Mouse (Mus musculus) hindbrain, embryonic 11.5 days (tissue): Measurements from ENCODE around the gene Zfyve16. TPM values are rescaled to one million over a fixed set of nuclear protein-coding genes. Genes with fewer than 3 reads are reported as not detected.

Experiments used
- ATAC-seq: fragments of 200-750 bp; cut with Nextera tagmentation; 2 replicates; pipeline ENCODE4 v1.8.0; 2017; ENCODE audit warnings: mild to moderate bottlenecking, moderate TSS enrichment, moderate library complexity; ENCODE audit not compliant: low FRiP score
- DNase-seq: peaks from one replicate; pipeline ENCODE4 v3.0.0-alpha.2; 2015; ENCODE audit warnings: low spot score
- H3K27ac ChIP-seq: fragments of 300-500 bp; sonication (generic); 2 replicates; pipeline ENCODE4 v1.5.1; 2014; ENCODE audit warnings: mild to moderate bottlenecking, low read depth, low read length
- H3K27me3 ChIP-seq: fragments of 300-500 bp; sonication (generic); 2 replicates; pipeline ENCODE4 v1.6.1; 2014; ENCODE audit warnings: mild to moderate bottlenecking, low read length, moderate library complexity, mixed read lengths; ENCODE audit not compliant: control insufficient read depth, insufficient read depth
- H3K36me3 ChIP-seq: fragments of 300-500 bp; sonication (generic); 2 replicates; pipeline ENCODE4 v1.6.1; 2014; ENCODE audit warnings: mild to moderate bottlenecking, low read length, moderate library complexity, mixed read lengths; ENCODE audit not compliant: control insufficient read depth, insufficient read depth
- H3K4me1 ChIP-seq: fragments of 300-500 bp; sonication (generic); replicated peaks from 2 replicates; pipeline ENCODE4 v1.6.1; 2014; ENCODE audit warnings: low read length, mixed read lengths; ENCODE audit not compliant: control insufficient read depth, insufficient read depth
- H3K4me2 ChIP-seq: fragments of 300-500 bp; sonication (generic); replicated peaks from 2 replicates; pipeline ENCODE4 v1.6.1; 2014; ENCODE audit warnings: mild to moderate bottlenecking, low read depth, low read length
- H3K4me3 ChIP-seq: fragments of 300-500 bp; sonication (generic); 2 replicates; pipeline ENCODE4 v1.5.1; 2014; ENCODE audit warnings: low read depth, low read length
- H3K9ac ChIP-seq: fragments of 300-500 bp; sonication (generic); 2 replicates; pipeline ENCODE4 v1.6.1; 2014; ENCODE audit warnings: low read depth, low read length
- H3K9me3 ChIP-seq: fragments of 300-500 bp; sonication (generic); 2 replicates; pipeline ENCODE4 v1.6.1; 2016; ENCODE audit warnings: low read length; ENCODE audit not compliant: control insufficient read depth
- WGBS: fragments of 180-500 bp; shearing (Covaris S2); extraction: QIAGEN DNeasy Blood & Tissue Kit; methylation state at CpG from one replicate; pipeline ENCODE4 v1.1.7; 2014; 5-methylcytosine and 5-hydroxymethylcytosine counted together
- polyA plus RNA-seq: library from polyadenylated mRNA; unstranded; fragments of >200 nt; fragmentation: Nextera tagmentation; extraction: Ambion mirVana; gene quantifications from 2 replicates; pipeline ENCODE4 v1.2.1, GENCODE M21; 2014

Zfyve16 gene
- polyA plus RNA-seq, result 10.6 and 15.5 TPM in 2 replicates

GRCm38 (mm10) chr13:92530721-92531211 lies at the start of gene Zfyve16:
Gene Zfyve16, minus strand, starts transcription at chr13:92530868.
- peak within 1 kb of the TSS; percentile 72 for H3K4me2 ChIP-seq
- H3K36me3 ChIP-seq, result no peaks in the 10 kb centered on the region
- WGBS, result under 1% methylated on average over 46 of the region's 46 CpGs
- peak within 1 kb of the TSS; percentile 92 for H3K27ac ChIP-seq
- H3K9ac ChIP-seq, result peak within 1 kb of the TSS; percentile 74
- peak; percentile 99 for ATAC-seq
- H3K27me3 ChIP-seq, result no peaks in the 10 kb centered on the region
- H3K4me1 ChIP-seq, result no peaks in the 10 kb centered on the region
- H3K4me3 ChIP-seq, result peak within 1 kb of the TSS; percentile 59
- DNase-seq, result peak; percentile 100
- H3K9me3 ChIP-seq, result no peaks in the 10 kb centered on the region

GRCm38 (mm10) chr13:92578210-92578609 lies 47.5 kb upstream of the Zfyve16 start:
- Histone ChIP-seq H3K27me3 (no peaks in the 10 kb centered on the region), H3K36me3 (no peaks in the 10 kb centered on the region), H3K4me2 (no peak overlapping the region), H3K9ac (no peak overlapping the region), H3K4me3 (no peak overlapping the region), H3K4me1 (no peaks in the 10 kb centered on the region), H3K27ac (no peak overlapping the region), H3K9me3 (no peaks in the 10 kb centered on the region)
- ATAC-seq (no peak), DNase-seq (no peak)
- 80% methylated on average over 4 of the region's 4 CpGs for WGBS

- WGBS, result 62% methylated on average over 6 of the region's 6 CpGs
- ATAC-seq, result no peak
- no peaks in the 10 kb centered on the region for H3K36me3 ChIP-seq
Measured at GRCm38 (mm10) chr13:92576688-92577087, 46.0 kb upstream of the Zfyve16 start.

GRCm38 (mm10) chr13:92576072-92576471 lies 45.4 kb upstream of the Zfyve16 start, which contains the start of gene Spz1:
Gene Spz1, minus strand, starts transcription at chr13:92576172.
- H3K4me3 ChIP-seq, result no peak within 1 kb of the TSS
- no peaks in the 10 kb centered on the region for H3K9me3 ChIP-seq
- no peak within 1 kb of the TSS for H3K27ac ChIP-seq
- no peak within 1 kb of the TSS for H3K9ac ChIP-seq
- no peaks in the 10 kb centered on the region for H3K27me3 ChIP-seq
- H3K36me3 ChIP-seq, result no peaks in the 10 kb centered on the region
- H3K4me1 ChIP-seq, result no peaks in the 10 kb centered on the region
- no peak within 1 kb of the TSS for H3K4me2 ChIP-seq
- DNase-seq (no peak), ATAC-seq (no peak)

More at GRCm38 (mm10) chr13:92576688-92577087, 46.0 kb upstream of the Zfyve16 start:
- H3K4me3 ChIP-seq, result no peak overlapping the region
- H3K27ac ChIP-seq, result no peak overlapping the region
- H3K9me3 ChIP-seq, result no peaks in the 10 kb centered on the region
- no peak overlapping the region for H3K9ac ChIP-seq
- no peaks in the 10 kb centered on the region for H3K4me1 ChIP-seq
- no peaks in the 10 kb centered on the region for H3K27me3 ChIP-seq
- DNase-seq, result no peak
- no peak overlapping the region for H3K4me2 ChIP-seq

- Histone ChIP-seq H3K9me3 (no peaks in the 10 kb centered on the region), H3K27me3 (no peaks in the 10 kb centered on the region), H3K36me3 (no peaks in the 10 kb centered on the region), H3K9ac (no peak overlapping the region), H3K4me1 (0 out of 2 replicates have a peak, but pooled peaks cover 4% of the 10 kb centered on the region), H3K27ac (no peak overlapping the region), H3K4me3 (no peak overlapping the region), H3K4me2 (no peak overlapping the region)
- no peak for ATAC-seq
- WGBS, result 72% methylated on average over 5 of the region's 5 CpGs
- DNase-seq, result no peak
Measured at GRCm38 (mm10) chr13:92559429-92559828, 28.8 kb upstream of the Zfyve16 start.

- Histone ChIP-seq H3K4me3 (no peak overlapping the region), H3K9me3 (no peaks in the 10 kb centered on the region), H3K4me2 (no peak overlapping the region), H3K36me3 (no peaks in the 10 kb centered on the region), H3K27ac (0 out of 2 replicates have a peak overlapping the region, but pooled peaks have one; percentile 17), H3K4me1 (0 out of 2 replicates have a peak, but pooled peaks cover 4% of the 10 kb centered on the region), H3K27me3 (no peaks in the 10 kb centered on the region), H3K9ac (no peak overlapping the region)
- WGBS, result 57% methylated on average over 2 of the region's 2 CpGs
- ATAC-seq (peak; percentile 47; the same call in 1 of the 2 replicates), DNase-seq (peak; percentile 20)
Measured at GRCm38 (mm10) chr13:92557229-92557628, 26.6 kb upstream of the Zfyve16 start.

- Histone ChIP-seq H3K4me1 (0 out of 2 replicates have a peak, but pooled peaks cover 4% of the 10 kb centered on the region), H3K27ac (no peak overlapping the region), H3K4me2 (no peak overlapping the region), H3K4me3 (no peak overlapping the region), H3K36me3 (no peaks in the 10 kb centered on the region), H3K9me3 (no peaks in the 10 kb centered on the region), H3K27me3 (no peaks in the 10 kb centered on the region), H3K9ac (no peak overlapping the region)
- ATAC-seq (peak; percentile 79), DNase-seq (peak; percentile 71)
- WGBS, result 33% methylated on average over 8 of the region's 8 CpGs
Measured at GRCm38 (mm10) chr13:92556458-92557126, 25.9 kb upstream of the Zfyve16 start.

GRCm38 (mm10) chr13:92547093-92547492 lies 16.4 kb upstream of the Zfyve16 start:
- H3K9ac ChIP-seq, result no peak overlapping the region
- WGBS, result 85% methylated on average over 4 of the region's 4 CpGs
- no peak for DNase-seq
- H3K4me3 ChIP-seq, result no peak overlapping the region
- no peaks in the 10 kb centered on the region for H3K36me3 ChIP-seq
- no peaks in the 10 kb centered on the region for H3K27me3 ChIP-seq
- H3K4me1 ChIP-seq, result no peaks in the 10 kb centered on the region
- no peak for ATAC-seq
- H3K4me2 ChIP-seq, result no peak overlapping the region
- no peak overlapping the region for H3K27ac ChIP-seq
- peaks cover 6% of the 10 kb centered on the region; the same call in 1 of the 2 replicates for H3K9me3 ChIP-seq

- H3K4me2 ChIP-seq, result no peak overlapping the region
- no peak overlapping the region for H3K9ac ChIP-seq
- H3K4me1 ChIP-seq, result no peaks in the 10 kb centered on the region
- H3K27me3 ChIP-seq, result no peaks in the 10 kb centered on the region
- H3K9me3 ChIP-seq, result no peaks in the 10 kb centered on the region
- no peak overlapping the region for H3K27ac ChIP-seq
- no peak for DNase-seq
- no peaks in the 10 kb centered on the region for H3K36me3 ChIP-seq
- 80% methylated on average over 6 of the region's 6 CpGs for WGBS
- no peak overlapping the region for H3K4me3 ChIP-seq
- ATAC-seq, result no peak
Measured at GRCm38 (mm10) chr13:92540997-92541396, 10.3 kb upstream of the Zfyve16 start.
